Mouse (Mus musculus) gastrocnemius, postnatal 25 days (tissue): ENCODE data around the gene Phgdh. TPM values are rescaled to one million over a fixed set of nuclear protein-coding genes. Genes with fewer than 3 reads are reported as not detected.
A peak's percentile ranks its signal among the peaks of the same experiment; 100 is the strongest.

Source experiments
- DNase-seq: peaks from one replicate; pipeline ENCODE4 v3.0.0; 2022
- total RNA-seq, 2 experiments: library from RNA; stranded (reverse); gene quantifications; 1 replicate in 1 of 2; 2 replicates in 1 of 2; pipeline ENCODE4 v1.2.3; 2021

Phgdh gene
- total RNA-seq, 2 experiments from 2014 or later = 2.5 to 7.2 TPM

DNA sequence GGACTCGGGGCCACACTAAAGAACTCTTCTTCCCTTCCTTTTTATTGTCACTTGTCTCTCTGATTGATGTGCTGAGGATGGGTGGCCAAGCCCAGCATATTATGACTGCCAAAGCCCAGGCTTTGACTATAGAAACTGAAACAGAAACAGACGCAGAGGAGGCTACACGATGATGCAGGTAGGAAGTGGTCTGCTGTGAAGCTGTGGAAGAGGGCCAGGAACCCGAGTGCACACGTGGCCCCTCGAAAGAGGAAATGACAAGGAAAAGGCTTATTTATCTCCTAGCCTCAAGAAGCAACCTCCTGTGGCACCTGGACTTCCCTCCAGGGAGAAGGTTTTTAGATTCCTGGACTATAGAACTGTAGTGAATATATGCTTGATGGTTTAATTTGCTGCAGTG is 8.3 kb upstream of the Phgdh start:
- no peak for DNase-seq

DNA sequence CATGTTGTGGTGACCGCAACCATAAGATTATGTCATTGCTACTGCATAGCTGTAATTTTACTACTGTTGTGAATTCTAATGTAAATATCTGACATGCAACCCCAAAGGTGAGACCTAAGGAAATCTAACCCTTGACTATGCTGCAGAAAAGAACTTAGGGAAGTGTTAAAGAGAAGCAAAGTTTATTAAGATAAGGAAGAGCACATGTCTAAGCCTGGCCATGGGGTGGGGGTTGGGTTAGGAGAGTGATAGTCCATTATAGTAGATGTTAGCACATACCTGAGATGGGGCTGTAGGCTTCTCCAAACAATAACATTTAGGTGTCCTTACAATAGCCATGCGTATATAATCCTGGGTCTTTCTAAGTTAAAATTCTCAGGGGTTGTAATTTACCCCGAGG is 3.4 kb upstream of the Phgdh start:
- no peak for DNase-seq

GRCm38 (mm10) chr3:98340818-98341594 is 1.2 kb upstream of the Phgdh start:
- no peak for DNase-seq

GRCm38 (mm10) chr3:98339097-98339705 is 589 bp downstream of the Phgdh start:
- peak; percentile 43 for DNase-seq

DNA sequence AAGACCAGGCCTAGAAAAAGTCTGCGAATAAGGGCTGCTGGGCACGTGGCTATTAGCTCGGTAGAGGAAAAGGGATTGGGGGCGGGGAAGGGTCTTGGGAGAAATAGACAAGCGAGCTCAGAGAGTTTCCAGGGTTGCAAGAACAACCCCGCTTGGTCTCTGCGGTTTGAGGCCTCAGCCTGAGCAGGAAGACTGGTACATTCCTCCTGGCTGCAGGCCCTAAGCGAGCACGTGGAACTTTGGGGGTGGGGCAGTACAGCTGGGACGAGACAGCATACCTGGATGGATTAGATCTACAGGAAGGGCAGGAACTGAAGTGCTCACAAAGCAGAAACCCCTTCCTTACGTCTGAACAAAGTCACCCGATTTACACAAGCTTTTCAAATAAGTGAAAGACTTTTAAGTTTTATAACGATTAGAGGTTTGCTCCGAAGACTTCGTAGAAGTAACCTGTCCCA is 1.2 kb downstream of the Phgdh start:
- DNase-seq = peak; percentile 35

DNA sequence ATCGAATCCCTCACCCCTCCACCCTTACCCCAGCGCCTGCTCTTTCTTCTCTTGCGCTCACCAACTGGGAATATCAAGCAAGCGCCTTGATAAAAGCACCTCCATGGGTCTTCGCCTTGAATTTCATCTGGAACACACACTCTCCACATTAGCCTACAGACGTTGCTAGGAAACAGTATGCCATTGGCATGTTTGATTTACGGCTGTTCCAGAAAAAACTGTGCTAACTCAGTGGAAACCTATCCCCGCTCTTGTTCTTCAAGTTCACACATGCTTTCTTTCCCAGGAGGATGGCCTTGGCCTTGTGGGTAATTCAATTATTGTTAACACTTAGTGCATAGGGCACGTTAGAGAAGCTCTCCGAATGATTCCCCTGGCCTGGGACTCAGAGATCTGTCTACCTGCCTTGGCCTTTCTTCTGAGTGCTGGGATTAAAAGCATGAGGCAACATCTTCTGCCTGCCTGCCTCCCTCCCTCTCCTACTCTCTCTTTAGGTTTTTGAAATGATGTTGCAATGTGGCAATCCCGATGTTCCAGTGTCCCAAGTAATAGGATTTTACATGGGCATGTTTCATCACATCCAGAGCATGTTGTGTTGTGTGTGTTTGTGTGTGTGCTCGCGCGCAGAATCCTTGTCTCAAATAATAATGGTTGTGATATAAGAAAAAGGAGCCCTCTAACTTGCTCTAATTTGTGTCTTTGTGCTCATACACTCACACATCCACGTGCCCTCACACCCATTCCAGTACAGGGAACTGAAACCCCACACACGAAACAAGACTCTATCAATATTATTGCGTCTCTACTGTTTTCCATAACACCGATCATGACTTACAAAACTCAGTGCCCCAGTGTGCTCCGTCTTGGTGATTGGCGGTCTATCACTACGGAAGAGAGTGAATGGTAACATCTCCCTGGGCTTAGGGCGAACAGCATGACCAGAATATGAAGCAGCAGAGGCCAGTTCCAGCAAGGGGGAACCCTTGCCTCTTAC is 2.8 kb downstream of the Phgdh start:
- no peak for DNase-seq

DNA sequence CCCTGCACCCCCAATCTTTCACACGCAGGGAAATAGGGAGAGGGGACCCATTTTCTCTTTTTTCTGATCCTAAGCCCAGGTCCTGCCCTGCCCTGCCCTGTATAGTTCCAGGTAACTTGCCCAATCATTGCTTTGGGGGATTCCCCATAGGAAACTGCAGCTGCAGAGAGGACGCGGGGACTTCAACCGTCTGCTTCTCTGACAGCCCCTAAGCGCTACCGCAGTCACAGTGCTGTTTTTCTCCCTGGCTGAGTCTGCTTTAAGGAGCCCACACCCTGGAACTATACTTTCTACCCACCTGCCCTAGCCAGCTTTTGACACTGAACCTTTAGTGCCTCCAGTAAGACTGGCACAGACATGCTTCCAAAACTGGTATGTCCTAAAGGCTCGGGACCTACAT is 3.9 kb downstream of the Phgdh start:
- no peak for DNase-seq

DNA sequence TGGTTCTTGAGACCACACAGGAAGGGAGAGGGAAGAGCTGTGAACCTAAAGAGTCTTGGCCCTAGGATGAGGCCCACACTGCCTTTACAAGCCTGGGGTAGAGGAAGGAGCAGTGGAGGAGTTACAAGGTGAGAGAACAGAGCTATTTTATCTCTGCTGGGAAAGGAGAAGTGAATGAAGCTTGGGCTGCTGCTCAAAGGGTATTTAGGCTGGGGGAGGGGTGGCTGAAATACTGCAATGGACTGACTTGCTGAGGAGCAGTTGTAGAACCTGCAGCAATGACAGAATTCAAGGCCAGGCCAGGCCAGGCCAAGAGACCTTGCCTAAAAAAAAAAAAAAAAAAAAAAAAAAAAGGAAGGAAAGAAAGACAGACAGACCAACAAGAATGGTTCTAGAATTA is 4.5 kb downstream of the Phgdh start:
- no peak for DNase-seq

DNA sequence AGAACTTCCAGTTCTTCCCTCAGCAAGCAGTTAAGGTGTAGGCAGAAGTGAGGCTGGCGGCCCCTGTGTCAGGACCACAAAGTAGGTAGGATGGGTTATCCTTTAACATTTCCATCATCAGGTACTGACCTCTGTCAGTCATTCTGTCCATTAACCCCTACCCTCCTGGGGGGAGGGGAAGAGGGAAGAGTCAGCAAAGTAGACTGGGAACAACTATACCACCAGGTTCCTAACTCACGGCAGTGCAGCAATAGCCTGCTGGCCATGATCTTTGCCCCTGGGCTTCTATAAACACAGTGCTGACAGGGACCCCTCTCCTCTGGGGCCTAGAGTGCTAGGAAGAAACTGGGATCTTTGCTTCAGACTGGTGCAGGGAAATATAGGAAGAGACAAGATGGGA is 5.8 kb downstream of the Phgdh start:
- no peak for DNase-seq

DNA sequence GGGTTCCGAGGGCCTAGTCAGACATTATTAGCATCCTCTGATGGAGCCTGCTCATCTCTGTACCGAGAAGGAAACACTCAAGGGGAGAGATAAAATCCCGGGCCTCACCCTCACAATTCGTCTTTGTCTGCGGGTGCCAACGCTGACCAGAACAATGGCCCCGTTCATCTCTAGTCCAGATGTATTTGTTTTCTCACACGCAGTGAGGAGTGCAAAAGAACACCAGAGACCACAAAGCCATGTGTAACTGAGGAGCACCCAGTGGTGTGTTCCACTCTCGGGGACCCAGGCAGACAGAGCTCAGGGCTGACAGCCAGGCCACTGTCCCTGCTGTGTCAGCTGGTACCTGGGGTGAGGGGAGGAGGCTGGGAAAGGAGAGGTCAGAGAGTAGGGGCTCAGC is 15.6 kb downstream of the Phgdh start:
- DNase-seq = no peak

DNA sequence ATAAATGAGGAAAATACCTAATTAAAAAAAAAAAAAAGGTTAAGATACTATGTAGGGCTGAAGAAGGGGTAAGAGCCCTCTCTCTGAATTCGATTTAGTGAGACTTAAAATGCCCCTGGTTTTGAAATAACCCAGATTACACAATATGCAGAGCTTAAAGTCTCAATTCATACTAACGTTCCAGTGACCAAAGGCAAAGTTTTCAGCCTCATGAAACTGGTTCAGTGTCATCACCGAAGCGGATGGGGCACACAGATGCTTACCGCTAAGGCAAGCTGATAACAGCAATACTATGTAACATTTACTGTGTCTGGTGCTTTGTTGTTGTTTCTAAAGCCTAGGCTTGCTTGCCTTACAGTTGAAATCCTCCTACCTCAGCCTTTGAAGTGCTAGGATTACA is 17.6 kb downstream of the Phgdh start:
- no peak for DNase-seq

GRCm38 (mm10) chr3:98319190-98319589 is 20.6 kb downstream of the Phgdh start:
- no peak for DNase-seq

GRCm38 (mm10) chr3:98317143-98317542 is 22.6 kb downstream of the Phgdh start:
- DNase-seq = no peak

DNA sequence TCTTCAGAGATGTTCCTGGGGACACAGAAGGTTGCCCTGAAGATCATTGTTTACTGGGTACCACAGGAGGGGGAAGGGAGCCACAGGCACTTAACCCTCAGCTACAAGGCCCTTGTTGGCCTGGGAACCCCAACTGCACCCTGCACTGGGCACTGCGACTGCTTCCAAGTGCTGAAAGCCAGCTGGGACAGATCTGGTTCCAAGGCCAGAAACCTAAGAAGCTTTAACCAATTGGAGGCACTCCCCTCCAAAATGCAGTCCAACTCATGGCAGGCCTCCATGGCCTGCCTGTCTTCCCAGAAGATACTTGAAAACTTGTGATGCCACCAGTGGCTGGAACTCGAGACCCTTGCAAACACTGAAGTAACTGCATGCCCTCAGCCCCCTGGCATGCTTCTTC is 24.6 kb downstream of the Phgdh start:
- peak; percentile 50 for DNase-seq

DNA sequence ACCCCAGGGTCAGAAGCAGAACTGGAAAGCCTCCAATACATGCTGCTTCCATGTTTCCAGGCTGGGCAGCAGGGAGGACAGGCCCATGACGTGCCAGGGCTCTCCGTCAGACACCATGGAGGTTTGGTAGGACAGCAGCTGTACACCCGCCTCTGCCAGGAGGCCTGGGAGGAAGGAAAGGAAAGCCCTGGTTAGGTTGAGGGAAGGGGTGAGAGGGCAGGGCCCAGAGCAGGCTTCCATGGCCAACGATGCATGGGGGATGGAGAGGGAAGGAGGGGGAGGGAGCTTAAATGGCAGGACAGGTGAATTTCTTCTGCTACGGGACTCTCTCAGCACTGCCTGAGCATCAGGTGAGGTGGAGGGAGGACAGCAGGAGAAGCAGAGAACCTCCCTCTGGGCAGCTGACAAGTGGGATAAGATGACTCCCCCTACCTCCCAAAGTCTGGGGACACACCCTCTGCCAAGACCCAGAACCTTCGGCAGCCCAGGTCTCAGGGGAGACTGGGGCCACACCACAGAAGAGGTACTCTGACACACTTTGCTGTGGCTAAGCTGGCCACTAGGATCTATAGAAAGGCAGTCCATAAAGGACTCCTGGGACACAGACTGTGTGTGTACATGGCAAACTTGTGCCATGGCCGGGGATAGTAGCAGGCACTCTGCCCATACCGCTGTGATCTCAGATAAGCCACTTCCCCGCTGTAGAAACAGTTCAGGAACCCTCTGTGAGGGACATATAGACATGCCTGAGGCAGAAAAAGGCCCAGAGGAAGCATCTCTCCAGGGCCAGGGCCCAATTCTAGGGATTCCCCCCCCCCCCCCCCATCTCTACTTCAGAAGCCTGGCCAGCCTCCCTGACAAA is 26.3 kb downstream of the Phgdh start:
- DNase-seq = no peak

GRCm38 (mm10) chr3:98312867-98313266 is 26.9 kb downstream of the Phgdh start:
- DNase-seq = no peak

- no peak for DNase-seq
These were observed 29.3 kb downstream of the Phgdh start for GRCm38 (mm10) chr3:98310456-98310855.

DNA sequence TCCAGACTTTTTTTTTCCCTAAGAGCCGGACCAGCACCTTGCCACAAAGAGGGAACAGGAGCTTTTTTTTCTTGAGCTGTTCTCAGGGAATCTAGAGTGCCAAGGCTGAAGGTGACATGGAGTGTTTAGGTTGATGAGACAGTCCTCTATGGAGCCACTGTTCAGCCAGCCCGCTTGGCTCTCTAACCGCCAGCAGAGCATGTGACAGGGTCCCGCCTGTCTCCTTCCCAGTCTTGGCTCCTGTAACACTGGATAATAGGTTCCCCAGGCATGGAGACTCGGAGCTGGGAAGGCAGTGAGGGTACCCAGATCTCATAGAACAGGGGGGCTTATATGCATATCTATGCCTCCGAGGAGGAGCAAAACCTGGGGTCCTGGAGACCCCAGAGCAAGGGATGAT is 31.2 kb downstream of the Phgdh start:
- no peak for DNase-seq

DNA sequence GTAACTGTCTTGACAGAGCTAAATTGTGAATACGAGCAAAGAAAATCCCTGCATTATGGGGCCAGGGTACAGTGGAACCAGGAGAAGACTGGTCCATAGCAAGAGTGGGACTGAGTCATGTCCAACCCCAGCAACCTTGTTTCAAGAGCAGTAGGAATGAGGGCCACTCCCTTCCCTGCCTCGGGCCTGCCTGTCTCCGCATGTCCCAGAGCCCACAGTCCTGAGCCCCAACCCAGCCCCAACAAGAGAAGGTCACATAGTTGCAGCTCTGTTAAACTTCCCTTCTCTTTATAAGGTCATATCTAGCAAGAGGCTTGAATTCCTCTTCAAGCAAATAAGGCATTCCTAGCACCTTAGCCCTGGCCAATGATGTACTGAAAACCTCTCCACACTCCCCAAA is 38.0 kb downstream of the Phgdh start:
- no peak for DNase-seq

GRCm38 (mm10) chr3:98300266-98300665 is 39.5 kb downstream of the Phgdh start:
- no peak for DNase-seq

- DNase-seq = no peak
These were observed 40.2 kb downstream of the Phgdh start for GRCm38 (mm10) chr3:98299391-98300100.
